Mouse (Mus musculus) kidney, postnatal 0 days (tissue): ENCODE data around the gene Caskin2. TPM values are rescaled to one million over a fixed set of nuclear protein-coding genes. Genes with fewer than 3 reads are reported as not detected.

Experiments used
- ATAC-seq: fragments of 200-750 bp; cut with Nextera tagmentation; replicated peaks from 2 replicates; pipeline ENCODE4 v1.8.0; 2017; ENCODE audit warnings: low read depth, moderate number of reproducible peaks, moderate TSS enrichment, moderate library complexity; ENCODE audit not compliant: low FRiP score
- DNase-seq: peaks from one replicate; pipeline ENCODE4 v3.0.0-alpha.2; 2016; ENCODE audit warnings: low spot score
- H3K27ac ChIP-seq: fragments of 300-500 bp; sonication (generic); 2 replicates; pipeline ENCODE4 v1.5.1; 2014; ENCODE audit warnings: mild to moderate bottlenecking
- H3K27me3 ChIP-seq: fragments of 300-500 bp; sonication (generic); 2 replicates; pipeline ENCODE4 v1.6.1; 2014; ENCODE audit warnings: low read length, mixed read lengths; ENCODE audit not compliant: insufficient read depth
- H3K36me3 ChIP-seq: fragments of 300-500 bp; sonication (generic); 2 replicates; pipeline ENCODE4 v1.6.1; 2014; ENCODE audit warnings: low read length, mixed read lengths; ENCODE audit not compliant: insufficient read depth
- H3K4me1 ChIP-seq: fragments of 300-500 bp; sonication (generic); replicated peaks from 2 replicates; pipeline ENCODE4 v1.6.1; 2014; ENCODE audit warnings: antibody characterized with exemption, low read length, mixed read lengths; ENCODE audit not compliant: insufficient read depth
- H3K4me2 ChIP-seq: fragments of 300-500 bp; sonication (generic); 2 replicates; pipeline ENCODE4 v1.6.1; 2014; ENCODE audit warnings: mild to moderate bottlenecking, low read length, moderate library complexity, mixed read lengths
- H3K4me3 ChIP-seq: fragments of 300-500 bp; sonication (generic); replicated peaks from 2 replicates; pipeline ENCODE4 v1.5.1; 2014; ENCODE audit warnings: low read depth, low read length
- H3K9ac ChIP-seq: fragments of 300-500 bp; sonication (generic); 2 replicates; pipeline ENCODE4 v1.6.1; 2014; ENCODE audit warnings: low read depth, low read length
- H3K9me3 ChIP-seq: fragments of 300-500 bp; sonication (generic); replicated peaks from 2 replicates; pipeline ENCODE4 v1.6.1; 2016; ENCODE audit warnings: low read length, inconsistent platforms, mixed read lengths
- CTCF ChIP-seq: IDR thresholded peaks from 2 replicates; pipeline ENCODE4 v1.5.1; 2016; ENCODE audit warnings: antibody characterized with exemption, low read depth, mild to moderate bottlenecking, moderate library complexity
- WGBS: fragments of 180-500 bp; shearing (Covaris S2); extraction: QIAGEN DNeasy Blood & Tissue Kit; methylation state at CpG from one replicate; pipeline ENCODE4 v1.1.7; 2014; 5-methylcytosine and 5-hydroxymethylcytosine counted together
- polyA plus RNA-seq: library from polyadenylated mRNA; unstranded; fragments of >200 nt; fragmentation: Nextera tagmentation; extraction: Ambion mirVana; gene quantifications from 2 replicates; pipeline ENCODE4 v1.2.1, GENCODE M21; 2015

The Caskin2 gene
- polyA plus RNA-seq, 1 experiment from 2014 or later: 14.4 TPM

DNA sequence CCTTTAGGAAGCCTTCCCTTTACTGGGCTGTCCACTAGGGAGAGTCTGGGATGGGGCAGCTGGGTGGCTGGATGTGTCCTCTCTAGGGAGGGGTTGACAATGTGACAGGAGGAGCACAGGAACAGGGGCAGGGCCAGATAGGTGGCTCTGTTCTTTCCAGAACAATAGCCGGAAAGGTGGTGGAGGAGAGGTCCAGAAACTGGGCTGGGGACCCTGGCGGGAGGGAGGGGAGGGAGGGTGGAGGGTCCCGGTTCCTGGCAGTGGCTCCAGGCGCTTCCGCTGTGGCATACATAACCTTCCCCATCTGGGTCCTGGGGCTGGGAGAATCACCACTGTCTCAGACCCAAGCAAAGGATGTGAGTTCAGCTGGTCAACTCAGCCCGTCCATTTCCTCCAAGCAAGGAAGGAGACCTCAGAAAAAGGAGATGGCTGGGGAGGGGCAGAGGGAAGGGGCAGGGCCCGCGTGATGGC is 4.1 kb downstream of the Caskin2 start:
- ATAC-seq (no peak), DNase-seq (peak; percentile 65)
- WGBS: 48% methylated on average over 8 of the region's 8 CpGs
- H3K4me2 ChIP-seq: peak overlapping the region; percentile 93
- H3K36me3 ChIP-seq: peaks cover 14% of the 10 kb centered on the region
- H3K27ac ChIP-seq: peak overlapping the region; percentile 77
- no peaks in the 10 kb centered on the region for H3K9me3 ChIP-seq
- H3K4me3 ChIP-seq: peak overlapping the region; percentile 79; the same call in 1 of the 2 replicates
- peaks cover 36% of the 10 kb centered on the region for H3K4me1 ChIP-seq
- H3K27me3 ChIP-seq: no peaks in the 10 kb centered on the region
- H3K9ac ChIP-seq: peak overlapping the region; percentile 42; the same call in 1 of the 2 replicates
- TF ChIP-seq CTCF: peak; percentile 18; the same call in 1 of the 2 replicates

DNA sequence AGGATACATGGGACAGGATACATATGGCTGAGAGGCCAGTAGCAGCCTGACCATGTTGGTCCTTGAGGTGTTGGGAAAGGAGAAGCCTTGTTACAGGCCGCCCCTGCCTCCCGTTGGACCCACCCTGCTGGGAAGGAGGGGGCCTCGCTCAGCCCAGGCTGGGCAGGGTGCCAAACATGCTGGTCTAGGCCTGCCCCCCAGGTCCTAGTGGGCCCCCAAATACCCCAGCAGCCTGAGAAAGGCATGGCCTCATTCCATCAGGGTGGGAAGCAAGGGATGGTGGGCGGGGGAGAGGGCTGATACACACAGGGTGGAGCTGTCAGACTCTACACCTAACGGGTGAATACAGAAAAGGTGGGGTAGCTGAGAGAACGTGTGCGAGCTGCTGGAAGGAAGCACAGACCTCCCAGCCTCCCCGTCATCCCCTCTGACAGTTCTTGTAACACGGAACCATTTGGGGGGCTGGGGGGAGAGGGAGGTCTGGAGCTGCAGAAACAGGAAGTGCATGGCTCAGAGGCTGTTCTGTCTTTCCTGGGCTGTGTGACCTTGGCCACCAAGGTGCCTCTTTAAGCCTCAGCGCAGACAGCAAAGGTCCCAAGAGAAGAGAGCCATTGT is 4.6 kb downstream of the Caskin2 start:
- Histone ChIP-seq H3K4me2 (peak overlapping the region; percentile 93), H3K4me1 (peaks cover 34% of the 10 kb centered on the region), H3K27ac (peak overlapping the region; percentile 77), H3K9me3 (no peaks in the 10 kb centered on the region), H3K27me3 (no peaks in the 10 kb centered on the region), H3K36me3 (peaks cover 17% of the 10 kb centered on the region), H3K4me3 (no peak overlapping the region), H3K9ac (peak overlapping the region; percentile 42; the same call in 1 of the 2 replicates)
- no peak for ATAC-seq
- peak; percentile 46 for DNase-seq
- 39% methylated on average over 10 of the region's 10 CpGs for WGBS
- no peak for TF ChIP-seq CTCF

DNA sequence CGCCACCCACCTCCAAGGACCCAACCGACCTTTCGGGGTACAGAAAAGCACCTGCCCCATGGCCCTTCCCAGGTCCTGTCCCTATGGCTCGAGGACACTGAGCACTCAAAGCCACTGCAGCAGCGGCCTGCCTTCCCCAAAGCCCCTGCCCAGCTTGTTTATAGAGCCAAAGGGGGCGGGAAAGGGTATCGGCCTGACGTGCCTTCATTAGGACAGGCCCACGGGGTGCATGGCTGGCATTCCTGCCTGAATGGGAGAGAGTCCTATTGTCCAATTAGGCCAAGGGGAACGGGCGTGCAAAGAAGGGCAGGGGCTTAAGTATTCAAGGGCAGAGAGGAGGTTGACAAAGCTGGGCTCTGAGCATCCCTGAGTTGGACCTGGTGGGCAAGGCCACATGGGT is 5.5 kb downstream of the Caskin2 start:
- Histone ChIP-seq H3K9ac (no peak overlapping the region), H3K4me2 (no peak overlapping the region), H3K4me3 (no peak overlapping the region), H3K27ac (peak overlapping the region; percentile 77; the same call in 1 of the 2 replicates), H3K27me3 (no peaks in the 10 kb centered on the region), H3K4me1 (peaks cover 34% of the 10 kb centered on the region), H3K9me3 (no peaks in the 10 kb centered on the region), H3K36me3 (peaks cover 24% of the 10 kb centered on the region)
- no peak for TF ChIP-seq CTCF
- no peak for ATAC-seq
- DNase-seq: no peak
- WGBS: 73% methylated on average over 11 of the region's 11 CpGs

DNA sequence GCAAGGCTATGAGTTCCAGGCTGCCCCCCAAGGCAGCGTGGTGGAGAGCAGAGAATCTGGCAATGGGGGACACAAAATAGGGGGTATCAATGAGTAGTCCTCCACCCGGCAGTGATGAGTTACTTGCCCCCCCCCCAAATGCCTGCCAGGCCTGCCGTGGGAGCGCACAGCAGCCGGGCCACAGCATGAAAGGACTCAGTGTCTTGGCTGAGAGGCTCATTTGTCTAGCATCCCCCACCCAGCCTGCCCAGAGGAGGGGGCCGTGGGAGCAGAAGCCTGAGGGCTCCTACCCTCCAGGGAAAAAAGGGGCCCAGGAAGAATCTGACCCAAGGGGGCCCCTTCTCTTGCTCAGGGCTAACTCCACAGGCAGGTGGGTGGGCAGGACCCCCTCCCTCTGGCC is 6.1 kb downstream of the Caskin2 start:
- DNase-seq (no peak), ATAC-seq (no peak)
- no peak overlapping the region for H3K27ac ChIP-seq
- H3K36me3 ChIP-seq: peaks cover 31% of the 10 kb centered on the region
- no peak for TF ChIP-seq CTCF
- no peaks in the 10 kb centered on the region for H3K27me3 ChIP-seq
- H3K9ac ChIP-seq: no peak overlapping the region
- WGBS: 89% methylated on average over 6 of the region's 6 CpGs
- no peak overlapping the region for H3K4me3 ChIP-seq
- no peaks in the 10 kb centered on the region for H3K9me3 ChIP-seq
- peaks cover 34% of the 10 kb centered on the region for H3K4me1 ChIP-seq
- H3K4me2 ChIP-seq: no peak overlapping the region

DNA sequence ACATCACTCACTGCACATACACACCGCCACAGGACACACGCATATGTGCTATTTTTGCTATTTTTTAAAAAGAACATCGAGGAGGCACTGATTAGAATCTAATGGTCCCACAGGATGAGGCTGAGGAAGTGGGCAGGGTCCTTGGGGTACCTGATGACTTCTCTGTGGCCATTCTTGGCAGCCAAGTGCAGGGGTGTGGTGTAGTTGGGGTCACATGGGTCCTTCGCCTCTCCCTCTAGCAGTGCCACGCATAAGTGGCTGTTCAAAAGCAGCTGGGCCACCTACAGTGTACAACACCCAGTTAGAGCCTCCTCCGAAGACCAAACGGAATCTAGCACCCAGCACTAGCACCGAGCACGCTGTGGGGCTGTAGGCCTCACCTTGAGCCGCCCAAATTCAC is 7.3 kb downstream of the Caskin2 start:
- ATAC-seq (no peak), DNase-seq (no peak)
- H3K4me1 ChIP-seq: peaks cover 24% of the 10 kb centered on the region
- WGBS: 88% methylated on average over 10 of the region's 10 CpGs
- no peak overlapping the region for H3K4me3 ChIP-seq
- H3K27me3 ChIP-seq: no peaks in the 10 kb centered on the region
- H3K36me3 ChIP-seq: peaks cover 42% of the 10 kb centered on the region
- no peak overlapping the region for H3K27ac ChIP-seq
- H3K4me2 ChIP-seq: no peak overlapping the region
- no peak overlapping the region for H3K9ac ChIP-seq
- H3K9me3 ChIP-seq: no peaks in the 10 kb centered on the region
- no peak for TF ChIP-seq CTCF

DNA sequence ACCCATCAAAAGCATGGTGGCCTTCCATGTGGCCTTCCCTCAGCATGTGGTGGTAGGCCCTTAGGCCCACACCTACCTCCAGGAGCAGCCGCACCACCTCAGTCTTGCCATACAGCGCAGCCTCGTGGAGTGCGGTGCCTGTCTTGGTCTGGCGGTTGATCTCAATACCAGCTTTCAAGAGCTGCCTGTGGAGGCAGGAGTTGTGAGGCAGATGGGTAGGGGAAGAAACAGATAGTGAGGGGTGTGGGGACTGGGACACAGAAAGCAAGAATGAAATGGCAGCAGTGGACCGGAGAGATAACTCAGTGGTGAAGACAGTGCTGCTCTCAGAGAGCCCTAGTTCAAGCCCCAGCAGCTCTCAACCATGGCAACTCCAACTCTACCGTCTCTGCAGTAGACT is 8.4 kb downstream of the Caskin2 start:
- H3K9ac ChIP-seq: no peak overlapping the region
- H3K4me1 ChIP-seq: peaks cover 12% of the 10 kb centered on the region
- ATAC-seq (no peak), DNase-seq (no peak)
- no peak overlapping the region for H3K4me2 ChIP-seq
- WGBS: 95% methylated on average over 7 of the region's 7 CpGs
- peaks cover 53% of the 10 kb centered on the region for H3K36me3 ChIP-seq
- no peaks in the 10 kb centered on the region for H3K9me3 ChIP-seq
- H3K27me3 ChIP-seq: no peaks in the 10 kb centered on the region
- TF ChIP-seq CTCF: no peak
- H3K27ac ChIP-seq: no peak overlapping the region
- no peak overlapping the region for H3K4me3 ChIP-seq
